Mouse (Mus musculus) G1E (cell line): Measurements from ENCODE around the gene Lum. TPM values are rescaled to one million over a fixed set of nuclear protein-coding genes. Genes with fewer than 3 reads are reported as not detected.

Experiments used
- ATAC-seq: 2 replicates; pipeline ENCODE4 v1.8.0; 2016; ENCODE audit warnings: mild to moderate bottlenecking; ENCODE audit not compliant: insufficient number of reproducible peaks, poor library complexity, low FRiP score, severe bottlenecking; ENCODE audit errors: extremely low read depth
- DNase-seq: peaks from one replicate; pipeline ENCODE4 v3.0.0; 2012; ENCODE audit warnings: low spot score
- H3K27me3 ChIP-seq: 2 replicates; pipeline ENCODE4 v1.6.1; 2012; ENCODE audit warnings: mild to moderate bottlenecking, low read length, inconsistent platforms; ENCODE audit not compliant: insufficient read depth
- H3K36me3 ChIP-seq: replicated peaks from 2 replicates; pipeline ENCODE3; 2012; ENCODE audit warnings: mild to moderate bottlenecking, inconsistent platforms
- H3K4me1 ChIP-seq: 2 replicates; pipeline ENCODE4 v1.6.1; 2012; ENCODE audit warnings: low read depth, low read length, inconsistent platforms, mixed read lengths; ENCODE audit not compliant: insufficient read depth
- H3K4me3 ChIP-seq: 2 replicates; pipeline ENCODE4 v1.5.1; 2012; ENCODE audit warnings: low read depth, mild to moderate bottlenecking, inconsistent platforms, low read length, moderate library complexity, mixed read lengths
- H3K9me3 ChIP-seq: replicated peaks from 2 replicates; pipeline ENCODE4 v1.6.1; 2012; ENCODE audit warnings: inconsistent platforms
- CTCF ChIP-seq: IDR thresholded peaks from 2 replicates; pipeline ENCODE4 v1.5.1; 2012; ENCODE audit warnings: low read depth, low read length, inconsistent platforms, mixed read lengths
- GATA1 ChIP-seq: IDR thresholded peaks from 2 replicates; pipeline ENCODE4 v1.6.1; 2012; ENCODE audit warnings: borderline replicate concordance, low read length, inconsistent platforms, mixed read lengths
- GATA2 ChIP-seq: IDR thresholded peaks from 2 replicates; pipeline ENCODE4 v1.6.1; 2012; ENCODE audit warnings: low read depth, low read length, inconsistent platforms, borderline replicate concordance
- POLR2AphosphoS5 ChIP-seq: IDR thresholded peaks from 2 replicates; pipeline ENCODE4 v1.6.1; 2012; ENCODE audit warnings: low read depth, low read length, inconsistent platforms; ENCODE audit not compliant: insufficient replicate concordance
- TAL1 ChIP-seq: conservative IDR thresholded peaks from 2 replicates; pipeline ENCODE4 v1.6.1; 2012; ENCODE audit warnings: low read depth, low read length, inconsistent platforms, mixed read lengths
- polyA plus RNA-seq: library from polyadenylated mRNA; stranded (reverse); fragments of >175 nt; gene quantifications from 2 replicates; pipeline ENCODE4 v1.2.3, GENCODE M21; 2012
- total RNA-seq, 2 experiments: library from RNA; stranded (forward) in 1 of 2; stranded (reverse) in 1 of 2; fragments of 200-1000 nt in 1 of 2; fragments of >200 nt in 1 of 2; fragmentation: Nextera tagmentation in 1 of 2; gene quantifications; 2 replicates each; pipeline ENCODE4 v1.2.3; 2014 to 2017

The Lum gene
- total and polyA plus RNA-seq, 3 experiments = 0.11 TPM; not detected in 2

DNA sequence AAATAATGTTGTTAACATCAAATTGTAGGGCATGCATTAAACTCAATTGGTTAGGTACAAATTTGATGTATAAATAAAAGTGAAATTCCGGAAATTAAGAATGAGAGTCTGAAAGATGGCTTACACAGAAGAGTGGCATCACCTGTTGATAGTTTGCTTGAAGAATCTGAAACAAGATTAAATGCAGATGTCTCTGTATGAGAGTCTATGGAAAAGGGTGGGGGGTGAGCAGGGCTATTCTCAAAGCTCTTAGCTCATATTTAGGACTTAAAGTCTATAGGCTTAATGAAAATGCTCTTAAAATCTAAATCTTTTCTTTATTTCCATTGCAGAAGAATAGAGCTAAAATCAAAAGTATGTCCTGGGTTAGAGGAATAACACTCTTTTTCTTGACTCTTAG, 30.8 kb downstream of the Lum start:
- ATAC-seq (no peak), DNase-seq (no peak)
- H3K36me3 ChIP-seq = no peaks in the 10 kb centered on the region
- H3K9me3 ChIP-seq = no peaks in the 10 kb centered on the region
- no peak overlapping the region for H3K4me3 ChIP-seq
- H3K27me3 ChIP-seq = no peaks in the 10 kb centered on the region
- no peak for TF ChIP-seq POLR2AphosphoS5
- no peak for TF ChIP-seq GATA1
- no peak for TF ChIP-seq TAL1
- no peaks in the 10 kb centered on the region for H3K4me1 ChIP-seq

DNA sequence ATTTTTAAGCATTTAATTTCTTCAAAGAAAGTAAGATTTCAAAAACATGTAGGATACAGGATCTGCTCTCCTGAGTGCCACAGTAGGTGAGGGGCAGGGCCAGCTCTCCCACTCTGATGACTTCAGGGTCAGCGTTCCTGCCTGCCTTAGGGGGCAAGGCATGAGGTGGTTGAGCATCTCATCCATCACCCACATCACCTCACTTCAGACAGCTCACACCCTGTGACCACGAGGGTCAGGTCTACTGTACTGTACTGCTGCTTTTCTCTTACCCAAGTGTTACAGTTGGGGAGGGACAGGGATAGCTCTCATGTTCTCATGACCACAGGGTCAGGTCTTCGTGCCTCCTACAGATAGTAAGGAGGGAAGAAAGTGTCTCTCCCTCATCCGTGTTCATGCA, 36.8 kb downstream of the Lum start:
- no peak overlapping the region for H3K4me3 ChIP-seq
- no peaks in the 10 kb centered on the region for H3K27me3 ChIP-seq
- peaks cover 15% of the 10 kb centered on the region for H3K9me3 ChIP-seq
- no peak for DNase-seq
- ATAC-seq = no peak
- TF ChIP-seq GATA1 (no peak), POLR2AphosphoS5 (no peak), CTCF (no peak), TAL1 (no peak), GATA2 (no peak)
- H3K36me3 ChIP-seq = no peaks in the 10 kb centered on the region
- no peaks in the 10 kb centered on the region for H3K4me1 ChIP-seq

DNA sequence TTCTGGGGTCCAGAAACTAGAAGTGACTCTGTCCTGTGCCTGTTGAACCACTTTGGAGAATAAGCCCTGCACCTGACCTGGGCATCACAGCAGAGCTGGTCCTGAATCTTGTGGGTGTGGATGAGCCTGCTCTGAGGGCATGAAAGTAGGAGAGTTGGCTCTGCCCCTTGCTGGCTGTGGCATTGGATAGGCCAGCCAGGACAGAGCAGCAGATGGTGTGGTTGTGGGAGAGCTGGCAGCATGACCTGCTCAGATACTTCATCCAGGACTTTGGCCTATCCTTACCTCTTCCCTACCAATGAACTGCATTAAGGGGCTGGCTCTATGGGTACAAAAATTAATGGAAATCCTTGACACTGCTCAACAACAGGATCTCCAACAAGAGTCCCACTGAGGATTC, 38.3 kb downstream of the Lum start:
- no peaks in the 10 kb centered on the region for H3K4me1 ChIP-seq
- no peak for DNase-seq
- peaks cover 15% of the 10 kb centered on the region for H3K9me3 ChIP-seq
- H3K4me3 ChIP-seq = no peak overlapping the region
- H3K27me3 ChIP-seq = no peaks in the 10 kb centered on the region
- TF ChIP-seq TAL1 (no peak), POLR2AphosphoS5 (no peak), CTCF (no peak)
- H3K36me3 ChIP-seq = no peaks in the 10 kb centered on the region
- no peak for ATAC-seq

DNA sequence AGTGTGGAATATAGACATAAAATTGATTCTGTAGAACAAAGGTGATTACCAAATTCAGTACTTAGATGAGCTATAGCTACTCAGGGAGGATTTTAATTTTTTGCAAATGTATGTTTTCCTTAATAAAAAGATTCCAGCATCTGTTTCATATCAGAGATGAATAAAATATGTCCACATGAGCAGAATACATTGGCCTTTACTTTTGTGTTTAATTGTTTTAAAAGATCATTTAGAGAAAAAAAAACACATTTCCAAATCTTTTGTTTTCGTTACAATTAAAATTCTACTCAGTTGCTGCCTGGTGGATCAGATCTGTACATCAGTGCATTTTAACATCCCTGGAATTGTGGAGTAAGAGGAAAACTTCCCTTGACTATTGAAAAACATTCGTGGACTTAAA, 41.7 kb downstream of the Lum start, which contains the start of gene Kera:
Gene Kera, plus strand, starts transcription at position 301 of the 400 bp plus-strand sequence.
- Histone ChIP-seq H3K9me3 (peaks cover 17% of the 10 kb centered on the region), H3K36me3 (no peaks in the 10 kb centered on the region), H3K4me1 (no peaks in the 10 kb centered on the region), H3K27me3 (no peaks in the 10 kb centered on the region), H3K4me3 (no peak within 1 kb of the TSS)
- TF ChIP-seq GATA1 (no peak), CTCF (no peak), POLR2AphosphoS5 (no peak), GATA2 (no peak)
- no peak for ATAC-seq
- DNase-seq = no peak

Other genes with a start within 250 kb of the Lum start
- not detected in 2 replicates for gene Dcn, start 85.5 kb upstream of the Lum start, total RNA-seq (2014; fragmentation: Nextera tagmentation)
- gene Dcn, start 85.5 kb upstream of the Lum start, total RNA-seq (2017) = under 0.01 and 0.11 TPM in 2 replicates
- not detected in 2 replicates for gene Dcn, start 85.5 kb upstream of the Lum start, polyA plus RNA-seq
- gene Kera, start 41.8 kb downstream of the Lum start, total RNA-seq (2014; fragmentation: Nextera tagmentation) = not detected in 2 replicates
- gene Kera, start 41.8 kb downstream of the Lum start, total RNA-seq (2017) = 0.12 and 0.16 TPM in 2 replicates
- gene Kera, start 41.8 kb downstream of the Lum start, polyA plus RNA-seq = not detected in 2 replicates
- not detected in 2 replicates for gene Epyc, start 78.9 kb downstream of the Lum start, total RNA-seq (2014; fragmentation: Nextera tagmentation)
- gene Epyc, start 78.9 kb downstream of the Lum start, total RNA-seq (2017) = 0.05 and 0.12 TPM in 2 replicates
- gene Epyc, start 78.9 kb downstream of the Lum start, polyA plus RNA-seq = not detected in 2 replicates
- gene Ccer1, start 127.9 kb downstream of the Lum start, total RNA-seq (2014; fragmentation: Nextera tagmentation) = not detected in 2 replicates
- gene Ccer1, start 127.9 kb downstream of the Lum start, total RNA-seq (2017) = 0.11 TPM in 1 of 2 replicates, not detected in the other
- gene Ccer1, start 127.9 kb downstream of the Lum start, polyA plus RNA-seq = not detected in 2 replicates
- not detected in 2 replicates for gene C030005K15Rik, start 161.6 kb downstream of the Lum start, total RNA-seq (2014; fragmentation: Nextera tagmentation)
- not detected in 2 replicates for gene C030005K15Rik, start 161.6 kb downstream of the Lum start, total RNA-seq (2017)
- not detected in 2 replicates for gene C030005K15Rik, start 161.6 kb downstream of the Lum start, polyA plus RNA-seq